24 mouse cellular contexts compared by ENCODE assay signal in genomic region chr13:24819931-24820330, GRCm38 (mm10). TPM values are rescaled to one million over a fixed set of nuclear protein-coding genes. Genes with fewer than 3 reads are reported as not detected.
A peak's percentile ranks its signal among the peaks of the same experiment; 100 is the strongest.
DNase-seq lines count a peak whose midpoint lies in the region; ATAC-seq and TF ChIP-seq lines count a peak whose summit lies in the region.
"Had no signal": no experiment of that assay in that cellular context is flagged by ENCODE, and none has a peak within 500 bp of the region (broad histone marks: within the 10 kb centered on the region; RNA-seq: fewer than 3 reads in every experiment).

No protein-coding gene starts in this region.

- H3K9me3 ChIP-seq in kidney, embryonic 14.5 days (ENCODE audit: control insufficient read depth, low read length): no peaks in the 10 kb centered on the region
- H3K9me3 ChIP-seq in liver, postnatal 0 days (ENCODE audit: low read length): no peaks in the 10 kb centered on the region
- H3K9me3 ChIP-seq: embryonic facial prominence, embryonic 10.5 days; embryonic facial prominence, embryonic 12.5 days; forebrain, embryonic 13.5 days; forebrain, embryonic 15.5 days; G1E had no signal

- peaks cover 3% of the 10 kb centered on the region; the same call in 1 of the 2 replicates for H3K36me3 ChIP-seq in kidney, embryonic 14.5 days (ENCODE audit: control insufficient read depth, insufficient read depth, low read length)
- peaks cover 17% of the 10 kb centered on the region for H3K36me3 ChIP-seq in liver, adult 2 months (ENCODE audit: control insufficient read depth, insufficient read depth, low read length)
- peaks cover 21% of the 10 kb centered on the region for H3K36me3 ChIP-seq in liver, postnatal 0 days (replicated peaks; ENCODE audit: insufficient read depth, low read length)

- 88% methylated on average over 1 of the region's 1 CpGs for WGBS in kidney, embryonic 14.5 days
- 16% methylated on average over 1 of the region's 1 CpGs for WGBS in liver, adult 2 months
- WGBS in liver, postnatal 0 days (ENCODE audit: insufficient replicate concordance): 56% methylated on average over 1 of the region's 1 CpGs

- no peaks in the 10 kb centered on the region for H3K27me3 ChIP-seq in kidney, embryonic 14.5 days (ENCODE audit: control insufficient read depth, insufficient read depth, low read length)
- no peaks in the 10 kb centered on the region for H3K27me3 ChIP-seq in liver, adult 2 months (ENCODE audit: control insufficient read depth, insufficient read depth, low read length)
- no peaks in the 10 kb centered on the region for H3K27me3 ChIP-seq in liver, postnatal 0 days (ENCODE audit: insufficient read depth, low read length)
- H3K27me3 ChIP-seq: CH12.LX; embryonic facial prominence, embryonic 12.5 days; forebrain, embryonic 13.5 days; forebrain, embryonic 15.5 days; Patski had no signal

- TF ChIP-seq EP300 in liver, postnatal 0 days (IDR thresholded peaks at IDR 0.05; ENCODE audit: low read depth): no peak

- ATAC-seq in kidney, embryonic 14.5 days (ENCODE audit: low FRiP score, low TSS enrichment): no peak
- ATAC-seq in liver, postnatal 0 days: no peak
- ATAC-seq: activated CD4-positive, CD25-positive, alpha-beta regulatory T cell, adult 4 months; CD4-positive, CD25-positive, alpha-beta regulatory T cell, adult 4 months; forebrain, embryonic 13.5 days; forebrain, embryonic 15.5 days; Patski had no signal

- H3K4me1 ChIP-seq in kidney, embryonic 14.5 days (ENCODE audit: control insufficient read depth, insufficient read depth, low read length): no peaks in the 10 kb centered on the region
- no peaks in the 10 kb centered on the region; the same call in 1 of the 2 replicates for H3K4me1 ChIP-seq in liver, adult 2 months (ENCODE audit: control insufficient read depth, insufficient read depth, low read length)
- no peaks in the 10 kb centered on the region for H3K4me1 ChIP-seq in liver, postnatal 0 days (ENCODE audit: insufficient read depth)
- H3K4me1 ChIP-seq: embryonic facial prominence, embryonic 12.5 days; forebrain, embryonic 13.5 days; forebrain, embryonic 15.5 days had no signal

- no peaks in the 10 kb centered on the region for H3K79me2 ChIP-seq in liver, adult 2 months (ENCODE audit: control insufficient read depth, insufficient read depth, low read length)

- peak; percentile 33 for DNase-seq in heart, adult 11 months
- no peak for DNase-seq in heart, postnatal 4 days
- peak; percentile 47 for DNase-seq in kidney, adult 9 months
- peak; percentile 87 for DNase-seq in liver, adult 2 months (ENCODE audit: extremely low read depth, low read depth, low spot score)
- DNase-seq in liver, postnatal 0 days: no peak
- DNase-seq: adrenal gland, adult 8-10 months; adrenal gland, postnatal 14 days; adrenal gland, postnatal 36 days; B cell, adult 2 months; cerebellum, adult 11-12 months; cerebellum, adult 2 months; cerebellum, adult 9-10 months; cerebellum, postnatal 10 days; cerebellum, postnatal 25 days had no signal

- TF ChIP-seq POLR2A in liver, adult 2 months (IDR thresholded peaks at IDR 0.05; ENCODE audit: extremely low read depth, insufficient read depth, low read length): no peak

- H3K9ac ChIP-seq in kidney, embryonic 14.5 days (ENCODE audit: low read depth, low read length): no peak overlapping the region
- H3K9ac ChIP-seq in liver, adult 2 months (ENCODE audit: low read depth, low read length): no peak overlapping the region
- no peak overlapping the region for H3K9ac ChIP-seq in liver, postnatal 0 days (replicated peaks)
- H3K9ac ChIP-seq: embryonic facial prominence, embryonic 12.5 days; forebrain, embryonic 13.5 days; forebrain, embryonic 15.5 days had no signal

- H3K27ac ChIP-seq in kidney, embryonic 14.5 days (ENCODE audit: low read depth, low read length): no peak overlapping the region
- peak overlapping the region; percentile 45 for H3K27ac ChIP-seq in liver, adult 2 months (replicated peaks; ENCODE audit: insufficient read depth, low read depth, low read length)
- H3K27ac ChIP-seq in liver, postnatal 0 days (ENCODE audit: low read depth): no peak overlapping the region
- H3K27ac ChIP-seq: embryonic facial prominence, embryonic 10.5 days; embryonic facial prominence, embryonic 12.5 days; forebrain, embryonic 13.5 days; forebrain, embryonic 15.5 days had no signal

- TF ChIP-seq CTCF in liver, adult 2 months (IDR thresholded peaks at IDR 0.05; ENCODE audit: low read depth, low read length): no peak
- TF ChIP-seq CTCF in liver, postnatal 0 days (IDR thresholded peaks at IDR 0.05; ENCODE audit: low read depth): no peak

- no peak overlapping the region for H3K4me2 ChIP-seq in kidney, embryonic 14.5 days (replicated peaks; ENCODE audit: low read depth, low read length)
- H3K4me2 ChIP-seq in liver, postnatal 0 days (ENCODE audit: low read depth, low read length): no peak overlapping the region
- H3K4me2 ChIP-seq: embryonic facial prominence, embryonic 12.5 days; forebrain, embryonic 13.5 days; forebrain, embryonic 15.5 days had no signal

- H3K4me3 ChIP-seq in kidney, embryonic 14.5 days (ENCODE audit: low read length): no peak overlapping the region
- H3K4me3 ChIP-seq in liver, adult 2 months (ENCODE audit: insufficient read depth, low read depth, low read length): no peak overlapping the region
- no peak overlapping the region for H3K4me3 ChIP-seq in liver, postnatal 0 days (ENCODE audit: low read depth, low read length)
- H3K4me3 ChIP-seq: embryonic facial prominence, embryonic 10.5 days; embryonic facial prominence, embryonic 12.5 days; forebrain, embryonic 13.5 days; forebrain, embryonic 15.5 days had no signal

RNA-seq across cellular contexts. Expression of gene Acot13, which starts 11.4 kb away (rescaled TPM):
- total RNA-seq in heart, postnatal 4 days (2021): 100 to 1,000 TPM; 233 to 245 TPM
- polyA plus RNA-seq in kidney, embryonic 14.5 days (2014; fragmentation: Nextera tagmentation; extraction: Ambion mirVana): 81.8 and 91.6 TPM in 2 replicates
- total RNA-seq in liver, adult 2 months (2014; rRNA removed): 95.8 and 97.7 TPM in 2 replicates
- polyA plus RNA-seq in liver, adult 2 months (2012; rRNA removed): 96.4 and 108 TPM in 2 replicates
- 101 and 102 TPM in 2 replicates for polyA plus RNA-seq in liver, postnatal 0 days (2015; fragmentation: Nextera tagmentation; extraction: Ambion mirVana)

RNA-seq across cellular contexts. Expression of gene Tdp2, which starts 11.5 kb away (rescaled TPM):
- 10 to 100 TPM; 16.9 to 21.0 TPM for total RNA-seq in heart, postnatal 4 days (2021)
- 68.8 and 79.9 TPM in 2 replicates for polyA plus RNA-seq in kidney, embryonic 14.5 days (2014; fragmentation: Nextera tagmentation; extraction: Ambion mirVana)
- total RNA-seq in liver, adult 2 months (2014; rRNA removed): 28.9 and 29.4 TPM in 2 replicates
- 18.5 and 18.6 TPM in 2 replicates for polyA plus RNA-seq in liver, adult 2 months (2012; rRNA removed)
- 18.3 and 18.4 TPM in 2 replicates for polyA plus RNA-seq in liver, postnatal 0 days (2015; fragmentation: Nextera tagmentation; extraction: Ambion mirVana)

RNA-seq across cellular contexts. Expression of gene BC005537, which starts 18.5 kb away (rescaled TPM):
- 100 to 1,000 TPM; 156 to 166 TPM for total RNA-seq in heart, postnatal 4 days (2021)
- 35.3 and 41.5 TPM in 2 replicates for polyA plus RNA-seq in kidney, embryonic 14.5 days (2014; fragmentation: Nextera tagmentation; extraction: Ambion mirVana)
- 63.3 and 80.9 TPM in 2 replicates for total RNA-seq in liver, adult 2 months (2014; rRNA removed)
- 20.3 and 23.5 TPM in 2 replicates for polyA plus RNA-seq in liver, adult 2 months (2012; rRNA removed)
- polyA plus RNA-seq in liver, postnatal 0 days (2015; fragmentation: Nextera tagmentation; extraction: Ambion mirVana): 10.4 and 10.6 TPM in 2 replicates

RNA-seq across cellular contexts. Expression of gene D130043K22Rik, which starts 25.0 kb away (rescaled TPM):
- total RNA-seq in heart, postnatal 4 days (2021): under 1 TPM in 1 of 2 experiments, not detected in 1; 0.05 TPM
- polyA plus RNA-seq in kidney, embryonic 14.5 days (2014; fragmentation: Nextera tagmentation; extraction: Ambion mirVana): 0.29 and 0.64 TPM in 2 replicates
- total RNA-seq in liver, adult 2 months (2014; rRNA removed): 12.2 and 15.9 TPM in 2 replicates
- 3.8 and 8.1 TPM in 2 replicates for polyA plus RNA-seq in liver, adult 2 months (2012; rRNA removed)
- 0.31 and 0.48 TPM in 2 replicates for polyA plus RNA-seq in liver, postnatal 0 days (2015; fragmentation: Nextera tagmentation; extraction: Ambion mirVana)
- polyA plus RNA-seq: G1E had no signal

RNA-seq across cellular contexts. Expression of gene Gmnn, which starts 58.2 kb away (rescaled TPM):
- 10 to 100 TPM; 69.9 to 75.8 TPM for total RNA-seq in heart, postnatal 4 days (2021)
- 134 and 174 TPM in 2 replicates for polyA plus RNA-seq in kidney, embryonic 14.5 days (2014; fragmentation: Nextera tagmentation; extraction: Ambion mirVana)
- total RNA-seq in liver, adult 2 months (2014; rRNA removed): 8.1 and 13.6 TPM in 2 replicates
- polyA plus RNA-seq in liver, adult 2 months (2012; rRNA removed): 1.4 and 2.9 TPM in 2 replicates
- 69.1 and 71.9 TPM in 2 replicates for polyA plus RNA-seq in liver, postnatal 0 days (2015; fragmentation: Nextera tagmentation; extraction: Ambion mirVana)

Comparison
In these comparisons a context has a peak if more than half of its experiments do, and no peak if none do; other contexts are left out.
1. DNase-seq: peak in heart, adult 11 months (single experiment), kidney, adult 9 months (single experiment) and liver, adult 2 months (single experiment); none in heart, postnatal 4 days (single experiment) and liver, postnatal 0 days (single experiment).